Mouse (Mus musculus) MEL (cell line): ENCODE data around the gene Trem2. TPM values are rescaled to one million over a fixed set of nuclear protein-coding genes. Genes with fewer than 3 reads are reported as not detected.

Experiments used
- DNase-seq: peaks from one replicate; pipeline ENCODE4 v3.0.0; 2011; ENCODE audit warnings: low read depth, low spot score
- H3K27ac ChIP-seq: 2 replicates; pipeline ENCODE4 v1.5.1; 2012; ENCODE audit warnings: low read depth, mild to moderate bottlenecking, control low read depth, low read length, moderate library complexity; ENCODE audit not compliant: control insufficient read depth
- H3K27me3 ChIP-seq, 2 experiments: fragments of 150-350 bp in 1 of 2; sonication (generic) in 1 of 2; 2 replicates each; pipeline ENCODE4 v1.6.1; 2012; ENCODE audit warnings: low read length in 2 of 2, mild to moderate bottlenecking in 2 of 2, improper control_type of control experiment in 1 of 2, moderate library complexity in 1 of 2; ENCODE audit not compliant: insufficient read depth in 2 of 2, control insufficient read depth in 1 of 2
- H3K36me3 ChIP-seq, 2 experiments: 2 replicates each; pipeline ENCODE4 v1.6.1; 2012 to 2014; ENCODE audit warnings: low read length in 2 of 2, improper control_type of control experiment in 1 of 2, inconsistent platforms in 1 of 2, mild to moderate bottlenecking in 1 of 2; ENCODE audit not compliant: insufficient read depth in 2 of 2, control insufficient read depth in 1 of 2
- H3K4me1 ChIP-seq, 2 experiments: fragments of 150-350 bp in 1 of 2; sonication (generic) in 1 of 2; 2 replicates each; pipeline ENCODE4 v1.6.1; 2012; ENCODE audit warnings: low read length in 2 of 2, improper control_type of control experiment in 1 of 2, mild to moderate bottlenecking in 1 of 2; ENCODE audit not compliant: insufficient read depth in 2 of 2, control insufficient read depth in 1 of 2
- H3K4me3 ChIP-seq, 2 experiments: fragments of 150-350 bp in 1 of 2; sonication (generic) in 1 of 2; 2 replicates each; pipeline ENCODE4 v1.5.1; 2012; ENCODE audit warnings: low read depth in 2 of 2, low read length in 2 of 2, mild to moderate bottlenecking in 2 of 2, moderate library complexity in 2 of 2, control low read depth in 1 of 2, improper control_type of control experiment in 1 of 2; ENCODE audit not compliant: control insufficient read depth in 1 of 2, insufficient read depth in 1 of 2
- H3K79me2 ChIP-seq: 2 replicates; pipeline ENCODE4 v1.6.1; 2012; ENCODE audit warnings: mild to moderate bottlenecking, low read length, moderate library complexity; ENCODE audit not compliant: control insufficient read depth, poor library complexity, insufficient read depth
- H3K9ac ChIP-seq: 2 replicates; pipeline ENCODE4 v1.6.1; 2012; ENCODE audit warnings: low read depth, mild to moderate bottlenecking, control low read depth, low read length, moderate library complexity; ENCODE audit not compliant: control insufficient read depth, poor library complexity, severe bottlenecking
- H3K9me3 ChIP-seq: fragments of 150-350 bp; sonication (generic); replicated peaks from 2 replicates; pipeline ENCODE4 v1.6.1; 2012; ENCODE audit warnings: mild to moderate bottlenecking, low read length, improper control_type of control experiment, moderate library complexity; ENCODE audit not compliant: insufficient read depth
- BHLHE40 ChIP-seq: IDR thresholded peaks from 2 replicates; pipeline ENCODE4 v1.6.1; 2012; ENCODE audit warnings: low read depth, mild to moderate bottlenecking, inconsistent platforms, low read length, improper control_type of control experiment, borderline replicate concordance
- CHD1 ChIP-seq: IDR thresholded peaks from 2 replicates; pipeline ENCODE4 v1.6.1; 2012; ENCODE audit warnings: low read depth, mild to moderate bottlenecking, inconsistent platforms, low read length, improper control_type of control experiment
- CHD2 ChIP-seq: IDR thresholded peaks from 2 replicates; pipeline ENCODE4 v1.6.1; 2011; ENCODE audit warnings: low read length, improper control_type of control experiment
- CTCF ChIP-seq, 3 experiments: IDR thresholded peaks in 2 of 3; conservative IDR thresholded peaks in 1 of 3; 2 replicates each; pipeline ENCODE4 v1.5.1; 2011 to 2012; ENCODE audit warnings: low read length in 3 of 3, low read depth in 2 of 3, mild to moderate bottlenecking in 2 of 3, improper control_type of control experiment in 1 of 3, inconsistent platforms in 1 of 3, mixed read lengths in 1 of 3, moderate library complexity in 1 of 3; ENCODE audit not compliant: control insufficient read depth in 1 of 3, insufficient read depth in 1 of 3, poor library complexity in 1 of 3, severe bottlenecking in 1 of 3
- ELF1 ChIP-seq: IDR thresholded peaks from 2 replicates; pipeline ENCODE4 v1.6.1; 2014; ENCODE audit warnings: low read depth, mild to moderate bottlenecking, inconsistent platforms, low read length, improper control_type of control experiment, moderate library complexity
- GABPA ChIP-seq: IDR thresholded peaks from 2 replicates; pipeline ENCODE4 v1.6.1; 2012; ENCODE audit warnings: low read depth, mild to moderate bottlenecking, inconsistent platforms, low read length, improper control_type of control experiment, moderate library complexity
- GATA1 ChIP-seq: IDR thresholded peaks from 2 replicates; pipeline ENCODE4 v1.6.1; 2011; ENCODE audit warnings: low read depth, low read length, improper control_type of control experiment
- HCFC1 ChIP-seq: IDR thresholded peaks from 2 replicates; pipeline ENCODE4 v1.6.1; 2012; ENCODE audit warnings: low read depth, mild to moderate bottlenecking, inconsistent platforms, low read length, improper control_type of control experiment, moderate library complexity
- JUND ChIP-seq: IDR thresholded peaks from 2 replicates; pipeline ENCODE4 v1.6.1; 2011; ENCODE audit warnings: low read depth, mild to moderate bottlenecking, improper control_type of control experiment, low read length
- MAFK ChIP-seq: IDR thresholded peaks from 2 replicates; pipeline ENCODE4 v1.6.1; 2011; ENCODE audit warnings: low read depth, mild to moderate bottlenecking, low read length, improper control_type of control experiment, borderline replicate concordance
- MAX ChIP-seq: IDR thresholded peaks from 2 replicates; pipeline ENCODE4 v1.6.1; 2011; ENCODE audit warnings: low read length, improper control_type of control experiment
- MXI1 ChIP-seq: IDR thresholded peaks from 2 replicates; pipeline ENCODE4 v1.6.1; 2011; ENCODE audit warnings: mild to moderate bottlenecking, low read depth, low read length, improper control_type of control experiment
- MYB ChIP-seq: IDR thresholded peaks from 2 replicates; pipeline ENCODE4 v1.6.1; 2011; ENCODE audit warnings: mild to moderate bottlenecking, low read depth, low read length, improper control_type of control experiment
- MYC ChIP-seq: IDR thresholded peaks from 2 replicates; pipeline ENCODE4 v1.6.1; 2011; ENCODE audit warnings: low read depth, mild to moderate bottlenecking, low read length, improper control_type of control experiment, moderate library complexity
- NELFE ChIP-seq: IDR thresholded peaks from 2 replicates; pipeline ENCODE4 v1.6.1; 2011; ENCODE audit warnings: low read depth, low read length, improper control_type of control experiment
- NRF1 ChIP-seq: IDR thresholded peaks from 2 replicates; pipeline ENCODE4 v1.6.1; 2014; ENCODE audit warnings: low read depth, mild to moderate bottlenecking, inconsistent platforms, low read length, improper control_type of control experiment, moderate library complexity; ENCODE audit not compliant: poor library complexity, insufficient read depth, severe bottlenecking
- POLR2AphosphoS5 ChIP-seq: IDR thresholded peaks from 2 replicates; pipeline ENCODE4 v1.6.1; 2012; ENCODE audit warnings: low read depth, borderline replicate concordance, mild to moderate bottlenecking, inconsistent platforms, low read length, moderate library complexity, mixed read lengths
- RCOR1 ChIP-seq: IDR thresholded peaks from 2 replicates; pipeline ENCODE4 v1.6.1; 2012; ENCODE audit warnings: low read depth, mild to moderate bottlenecking, inconsistent platforms, low read length, improper control_type of control experiment
- TAL1 ChIP-seq: IDR thresholded peaks from 2 replicates; pipeline ENCODE4 v1.6.1; 2012; ENCODE audit warnings: mild to moderate bottlenecking, inconsistent platforms, low read length, moderate library complexity, mixed read lengths
- TBP ChIP-seq: IDR thresholded peaks from 2 replicates; pipeline ENCODE4 v1.8.0; 2011; ENCODE audit warnings: low read depth, low read length, improper control_type of control experiment
- TCF12 ChIP-seq: IDR thresholded peaks from 2 replicates; pipeline ENCODE4 v1.6.1; 2014; ENCODE audit warnings: low read depth, mild to moderate bottlenecking, inconsistent platforms, low read length, improper control_type of control experiment, moderate library complexity
- UBTF ChIP-seq: IDR thresholded peaks from 2 replicates; pipeline ENCODE4 v1.6.1; 2012; ENCODE audit warnings: low read depth, mild to moderate bottlenecking, inconsistent platforms, low read length, improper control_type of control experiment, moderate library complexity, borderline replicate concordance; ENCODE audit not compliant: insufficient read depth
- USF1 ChIP-seq: IDR thresholded peaks from 2 replicates; pipeline ENCODE4 v1.6.1; 2014; ENCODE audit warnings: low read depth, mild to moderate bottlenecking, inconsistent platforms, low read length, improper control_type of control experiment, moderate library complexity
- ZC3H11A ChIP-seq: IDR thresholded peaks from 2 replicates; pipeline ENCODE4 v1.6.1; 2012; ENCODE audit warnings: low read depth, mild to moderate bottlenecking, inconsistent platforms, low read length, improper control_type of control experiment
- ZKSCAN1 ChIP-seq: IDR thresholded peaks from 2 replicates; pipeline ENCODE4 v1.6.1; 2012; ENCODE audit warnings: low read depth, mild to moderate bottlenecking, inconsistent platforms, low read length, improper control_type of control experiment, moderate library complexity
- ZMIZ1 ChIP-seq: IDR thresholded peaks from 2 replicates; pipeline ENCODE4 v1.6.1; 2012; ENCODE audit warnings: low read depth, mild to moderate bottlenecking, inconsistent platforms, low read length, improper control_type of control experiment, moderate library complexity
- ZNF384 ChIP-seq: IDR thresholded peaks from 2 replicates; pipeline ENCODE4 v1.6.1; 2012; ENCODE audit warnings: low read depth, mild to moderate bottlenecking, inconsistent platforms, low read length, improper control_type of control experiment
- polyA plus RNA-seq, 2 experiments: library from polyadenylated mRNA; stranded (reverse) in 1 of 2; unstranded in 1 of 2; fragments of >175 nt in 1 of 2; fragments of >200 nt in 1 of 2; gene quantifications; 2 replicates each; pipeline versions ENCODE4 v1.2.1 to v1.2.4; 2012; ENCODE audit warnings: low replicate concordance in 2 of 2, low read depth in 1 of 2; ENCODE audit not compliant: insufficient read length in 2 of 2, insufficient read depth in 1 of 2, missing spikeins in 1 of 2
- total RNA-seq: library from RNA; depleted of rRNA; stranded (reverse); fragments of 300-350 nt; gene quantifications from 2 replicates; pipeline ENCODE4 v1.2.3, GENCODE M21; 2012

Gene Trem2
- total and polyA plus RNA-seq, 3 experiments = 0.04 to 0.26 TPM; not detected in 1

GRCm38 (mm10) chr17:48299203-48299602 lies 47.0 kb upstream of the Trem2 start, which contains the start of gene Treml2 (continued):
- TF ChIP-seq MYC = no peak
- TF ChIP-seq CHD2 = peak; percentile 47
- TF ChIP-seq NRF1 = no peak
- TF ChIP-seq MAFK = no peak
- TF ChIP-seq NELFE = no peak
- TF ChIP-seq ZNF384 = no peak
- peak; percentile 91 for TF ChIP-seq TCF12
- TF ChIP-seq HCFC1 = peak; percentile 58
- TF ChIP-seq MYB = no peak
- no peak for TF ChIP-seq CTCF (IDR thresholded peaks at IDR 0.05 in 2 of 3, conservative IDR thresholded peaks at IDR 0.05 in 1 of 3; ENCODE audit: control insufficient read depth in 1 of 3, insufficient read depth in 1 of 3, low read depth in 2 of 3, low read length in 3 of 3, poor library complexity in 1 of 3, severe bottlenecking in 1 of 3)
- TF ChIP-seq USF1 = no peak
- no peak; the same call in 1 of the 2 replicates for TF ChIP-seq MXI1

DNA sequence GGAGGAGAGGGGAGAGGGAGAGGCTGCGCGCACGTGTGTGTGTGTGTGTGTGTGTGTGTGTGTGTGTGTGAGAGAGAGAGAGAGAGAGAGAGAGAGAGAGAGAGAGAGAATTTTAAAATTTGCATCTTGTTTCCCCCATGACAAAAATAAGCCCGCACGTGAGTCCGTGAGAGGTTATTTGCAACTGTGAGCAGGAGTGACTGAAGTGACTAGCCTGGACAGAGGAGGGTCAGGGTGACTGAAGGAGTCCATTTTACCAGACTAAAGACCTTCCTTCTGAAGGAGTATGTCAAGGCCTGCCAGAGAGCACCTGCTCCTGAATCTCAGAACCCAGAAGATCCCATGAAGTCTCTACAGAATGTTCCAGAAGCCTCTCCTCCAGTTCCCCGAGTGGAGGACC lies 46.4 kb upstream of the Trem2 start:
- TF ChIP-seq CHD1 = no peak
- no peak for TF ChIP-seq ZKSCAN1
- peak; percentile 35; the same call in 1 of the 2 replicates for TF ChIP-seq MAX
- no peak for TF ChIP-seq CTCF (IDR thresholded peaks at IDR 0.05 in 2 of 3, conservative IDR thresholded peaks at IDR 0.05 in 1 of 3; ENCODE audit: control insufficient read depth in 1 of 3, insufficient read depth in 1 of 3, low read depth in 2 of 3, low read length in 3 of 3, poor library complexity in 1 of 3, severe bottlenecking in 1 of 3)
- no peak for TF ChIP-seq TBP
- TF ChIP-seq RCOR1 = no peak
- TF ChIP-seq GABPA = no peak
- TF ChIP-seq UBTF = no peak
- no peak for TF ChIP-seq ELF1
- TF ChIP-seq USF1 = no peak
- TF ChIP-seq POLR2AphosphoS5 = no peak
- no peak for TF ChIP-seq MAFK
- peak; percentile 64 for TF ChIP-seq MXI1
- no peak for TF ChIP-seq NELFE
- TF ChIP-seq JUND = no peak
- TF ChIP-seq TAL1 = no peak
- no peak for TF ChIP-seq GATA1
- TF ChIP-seq ZC3H11A = no peak
- TF ChIP-seq BHLHE40 = peak; percentile 89
- no peak for TF ChIP-seq HCFC1
- no peak for TF ChIP-seq ZMIZ1
- H3K79me2 ChIP-seq = peaks cover 8% of the 10 kb centered on the region
- peak overlapping the region; percentile 96 for H3K27ac ChIP-seq
- H3K4me1 ChIP-seq = peaks cover 7 to 17% of the 10 kb centered on the region in 2 experiments
- H3K27me3 ChIP-seq = no peaks in the 10 kb centered on the region
- H3K4me3 ChIP-seq = peak overlapping the region; percentile 56 to 80
- peaks cover 0 to 13% of the 10 kb centered on the region in 2 experiments; a peak in 3 of 4 replicates for H3K36me3 ChIP-seq
- no peak for DNase-seq
- H3K9ac ChIP-seq = peak overlapping the region; percentile 62
- H3K9me3 ChIP-seq = no peaks in the 10 kb centered on the region
